26 mouse cellular contexts compared by ENCODE assay signal in genomic region chr13:119644769-119645168, GRCm38 (mm10). TPM values are rescaled to one million over a fixed set of nuclear protein-coding genes. Genes with fewer than 3 reads are reported as not detected.
"Had no signal": no experiment of that assay in that cellular context is flagged by ENCODE, and none has a peak within 500 bp of the region (broad histone marks: within the 10 kb centered on the region; RNA-seq: fewer than 3 reads in every experiment).

No protein-coding gene starts in this region.

- H3K4me3 ChIP-seq: embryonic facial prominence, embryonic 10.5 days; embryonic facial prominence, embryonic 12.5 days; embryonic facial prominence, embryonic 13.5 days; embryonic facial prominence, embryonic 15.5 days; erythroblast, embryonic 14.5 days; forebrain, embryonic 10.5 days; forebrain, embryonic 12.5 days; forebrain, embryonic 13.5 days; forebrain, embryonic 15.5 days; gastrocnemius, adult 2 months; heart, adult 2 months; heart, embryonic 10.5 days; heart, embryonic 12.5 days had no signal

- H3K4me1 ChIP-seq: embryonic facial prominence, embryonic 10.5 days; embryonic facial prominence, embryonic 12.5 days; embryonic facial prominence, embryonic 13.5 days; embryonic facial prominence, embryonic 15.5 days; forebrain, embryonic 13.5 days; forebrain, embryonic 15.5 days; heart, embryonic 10.5 days; heart, embryonic 12.5 days had no signal

- DNase-seq: cerebellum, postnatal 25 days; cerebellum, postnatal 36 days; embryo, embryonic 11 days; forebrain, postnatal 0 days; gastrocnemius, adult 2 months; gastrocnemius, postnatal 10 days; gastrocnemius, postnatal 14 days; gastrocnemius, postnatal 25 days; gastrocnemius, postnatal 36 days; heart, adult 18-20 months; heart, adult 2 months had no signal

- H3K27ac ChIP-seq: embryonic facial prominence, embryonic 10.5 days; embryonic facial prominence, embryonic 12.5 days; embryonic facial prominence, embryonic 13.5 days; embryonic facial prominence, embryonic 15.5 days; forebrain, embryonic 10.5 days; forebrain, embryonic 12.5 days; forebrain, embryonic 13.5 days; forebrain, embryonic 15.5 days; gastrocnemius, adult 2 months; heart, adult 2 months; heart, embryonic 10.5 days had no signal

RNA-seq across cellular contexts. Expression of gene Ccl28, which starts 21.1 kb away (rescaled TPM):
- total RNA-seq: granulocyte monocyte progenitor cell, adult 5-6 weeks; heart, adult 2 months had no signal
- polyA plus RNA-seq: embryonic facial prominence, embryonic 11.5 days; embryonic facial prominence, embryonic 14.5 days; erythroblast, embryonic 14.5 days; heart, adult 2 months; heart, embryonic 11.5 days; heart, embryonic 12.5 days had no signal
